Mouse (Mus musculus) bone marrow, adult 2 months (tissue): ENCODE results near the gene Tpcn1. TPM values are rescaled to one million over a fixed set of nuclear protein-coding genes. Genes with fewer than 3 reads are reported as not detected.

Experiments used
- H3K27ac ChIP-seq: fragments of 200-500 bp; 2 replicates; pipeline ENCODE4 v1.5.1; 2012; ENCODE audit warnings: low read depth, mild to moderate bottlenecking, control low read depth, inconsistent platforms, low read length; ENCODE audit not compliant: control insufficient read depth, poor library complexity, insufficient read depth
- H3K4me1 ChIP-seq: fragments of 200-500 bp; 2 replicates; pipeline ENCODE4 v1.6.1; 2011; ENCODE audit warnings: low read length; ENCODE audit not compliant: control insufficient read depth, insufficient read depth
- H3K4me3 ChIP-seq: fragments of 200-500 bp; replicated peaks from 2 replicates; pipeline ENCODE3; 2011; ENCODE audit warnings: mild to moderate bottlenecking, low read depth, low read length, control low read depth; ENCODE audit not compliant: control insufficient read depth
- CTCF ChIP-seq: fragments of 200-500 bp; IDR thresholded peaks from 2 replicates; pipeline ENCODE4 v1.5.1; 2011; ENCODE audit warnings: low read length, control low read depth; ENCODE audit not compliant: control insufficient read depth, insufficient read depth
- POLR2A ChIP-seq: fragments of 200-500 bp; IDR thresholded peaks from 2 replicates; pipeline ENCODE4 v1.6.1; 2011; ENCODE audit warnings: low read depth, mild to moderate bottlenecking, control low read depth, low read length, borderline replicate concordance; ENCODE audit not compliant: control insufficient read depth
- WGBS: fragments of 180-500 bp; shearing (Covaris S2); methylation state at CpG from one replicate; pipeline ENCODE4 v1.1.7; 2018; 5-methylcytosine and 5-hydroxymethylcytosine counted together
- polyA plus RNA-seq: library from polyadenylated mRNA; stranded (reverse); fragments of >200 nt; gene quantifications from 2 replicates; pipeline ENCODE4 v1.2.4, GENCODE M21; 2011; ENCODE audit warnings: low replicate concordance; ENCODE audit not compliant: missing spikeins, insufficient read depth, insufficient read length

Tpcn1 gene
- polyA plus RNA-seq, 1 experiment: 46.7 TPM

DNA sequence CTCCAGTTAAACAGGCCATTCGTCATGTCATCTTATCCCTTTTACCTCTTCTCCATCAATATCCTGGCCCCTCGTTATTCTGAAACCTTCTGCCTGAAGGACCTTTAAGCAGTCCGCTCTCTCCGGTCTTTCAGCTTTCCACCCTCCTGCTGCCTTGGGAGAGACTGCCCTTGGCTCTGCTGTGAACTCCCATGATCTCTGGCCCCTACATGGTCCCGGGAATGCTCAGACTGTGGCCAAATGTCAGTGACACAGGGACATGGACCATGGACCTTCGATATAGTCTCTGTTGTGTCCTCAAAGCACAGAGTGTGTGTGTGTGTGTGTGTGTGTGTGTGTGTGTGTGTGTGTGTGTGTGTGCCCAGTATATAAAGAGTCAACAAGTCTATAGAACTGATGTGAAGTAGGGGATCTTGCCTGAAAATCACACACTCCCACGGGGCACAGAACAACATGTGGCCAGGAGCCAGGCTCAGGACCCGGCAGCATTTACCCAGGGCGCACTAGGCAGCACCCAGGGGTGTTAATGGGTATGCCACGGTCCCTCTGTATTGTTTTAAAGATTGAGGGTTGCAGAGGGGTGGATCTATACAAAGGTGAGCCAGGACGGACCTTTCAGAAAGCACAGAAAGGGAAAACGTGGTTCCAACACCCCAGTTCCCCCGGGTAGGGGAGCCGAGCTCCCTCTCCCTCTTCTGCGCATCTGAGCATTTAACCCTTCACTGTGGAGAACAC lies 23.1 kb downstream of the Tpcn1 start:
- 84% methylated on average over 15 of the region's 15 CpGs for WGBS
- H3K27ac ChIP-seq: no peak overlapping the region

GRCm38 (mm10) chr5:120563914-120564311 lies 24.6 kb downstream of the Tpcn1 start:
- Histone ChIP-seq H3K4me1 (peaks cover 1% of the 10 kb centered on the region; the same call in 1 of the 2 replicates), H3K4me3 (no peak overlapping the region), H3K27ac (no peak overlapping the region)
- TF ChIP-seq CTCF (no peak), POLR2A (no peak)
- 46% methylated on average over 4 of the region's 4 CpGs for WGBS

More for the DNA sequence above, 23.1 kb downstream of the Tpcn1 start:
- TF ChIP-seq CTCF: no peak
- no peak for TF ChIP-seq POLR2A
- Histone ChIP-seq H3K4me3 (no peak overlapping the region), H3K4me1 (peaks cover 1% of the 10 kb centered on the region; the same call in 1 of the 2 replicates)

DNA sequence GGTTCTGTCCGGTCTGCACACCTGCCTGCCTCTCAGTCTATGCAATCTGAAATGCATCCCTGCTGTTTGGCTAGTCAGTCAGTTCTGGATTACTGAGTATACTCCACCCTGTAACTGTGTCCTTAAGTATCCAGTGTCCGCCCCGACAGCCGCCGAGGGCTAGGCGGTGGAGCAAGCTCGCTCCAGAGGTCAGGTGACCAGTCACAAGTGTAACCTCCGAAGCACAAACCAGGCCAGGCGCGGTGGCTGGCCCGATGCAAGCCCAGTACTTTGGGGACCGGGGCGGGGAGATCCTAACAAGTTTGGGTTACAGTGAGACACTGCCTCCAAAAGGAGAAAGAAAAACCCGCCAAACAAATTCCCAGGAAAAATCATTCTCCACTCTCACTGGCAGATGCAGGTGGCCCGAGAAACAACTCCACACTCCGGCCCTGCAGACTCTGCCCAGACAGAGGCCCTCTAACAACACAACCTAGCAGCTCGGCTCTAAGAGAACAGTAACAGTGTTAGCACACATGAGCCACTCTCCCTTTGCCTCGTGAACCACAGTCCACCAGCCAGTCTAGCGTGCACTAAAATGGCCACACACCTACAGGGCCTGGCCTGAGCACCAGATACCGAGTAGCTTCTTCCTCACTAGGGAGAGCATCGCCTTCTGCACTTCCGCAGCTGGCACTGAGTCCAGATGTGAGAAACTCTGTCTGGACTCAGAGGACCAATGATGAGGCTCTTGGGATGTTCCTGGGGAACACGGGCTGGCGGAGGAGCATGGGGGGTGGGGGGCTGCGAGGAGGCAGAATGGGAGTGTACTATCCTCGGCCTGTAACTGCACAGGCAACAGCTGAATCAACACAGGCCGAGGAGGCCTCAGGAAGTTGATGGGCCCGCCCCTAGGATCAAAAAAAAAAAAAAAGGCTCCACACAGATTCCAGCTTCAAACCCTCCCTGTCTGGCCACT lies 25.2 kb downstream of the Tpcn1 start:
- Histone ChIP-seq H3K27ac (no peak overlapping the region), H3K4me3 (no peak overlapping the region), H3K4me1 (peaks cover 1% of the 10 kb centered on the region; the same call in 1 of the 2 replicates)
- TF ChIP-seq CTCF (no peak), POLR2A (no peak)
- WGBS: 62% methylated on average over 28 of the region's 28 CpGs

- Histone ChIP-seq H3K4me1 (peaks cover 3% of the 10 kb centered on the region; the same call in 1 of the 2 replicates), H3K4me3 (peak overlapping the region; percentile 28), H3K27ac (peak overlapping the region; percentile 75)
- no peak for TF ChIP-seq POLR2A
- TF ChIP-seq CTCF: no peak
- WGBS: 7% methylated on average over 16 of the region's 16 CpGs
These were observed 27.7 kb downstream of the Tpcn1 start for GRCm38 (mm10) chr5:120560616-120561311.

- WGBS: 29% methylated on average over 9 of the region's 9 CpGs
- H3K4me3 ChIP-seq: peak overlapping the region; percentile 57
- H3K4me1 ChIP-seq: peaks cover 3% of the 10 kb centered on the region; the same call in 1 of the 2 replicates
- peak overlapping the region; percentile 29; the same call in 1 of the 2 replicates for H3K27ac ChIP-seq
- TF ChIP-seq CTCF: no peak
- TF ChIP-seq POLR2A: no peak
These were observed 28.3 kb downstream of the Tpcn1 start for GRCm38 (mm10) chr5:120560129-120560615.

- Histone ChIP-seq H3K4me3 (peak overlapping the region; percentile 10), H3K4me1 (peaks cover 3% of the 10 kb centered on the region; the same call in 1 of the 2 replicates), H3K27ac (peak overlapping the region; percentile 49)
- TF ChIP-seq POLR2A: no peak
- TF ChIP-seq CTCF: no peak
- WGBS: 10% methylated on average over 14 of the region's 14 CpGs
These were observed 29.7 kb downstream of the Tpcn1 start for GRCm38 (mm10) chr5:120558762-120559161.

DNA sequence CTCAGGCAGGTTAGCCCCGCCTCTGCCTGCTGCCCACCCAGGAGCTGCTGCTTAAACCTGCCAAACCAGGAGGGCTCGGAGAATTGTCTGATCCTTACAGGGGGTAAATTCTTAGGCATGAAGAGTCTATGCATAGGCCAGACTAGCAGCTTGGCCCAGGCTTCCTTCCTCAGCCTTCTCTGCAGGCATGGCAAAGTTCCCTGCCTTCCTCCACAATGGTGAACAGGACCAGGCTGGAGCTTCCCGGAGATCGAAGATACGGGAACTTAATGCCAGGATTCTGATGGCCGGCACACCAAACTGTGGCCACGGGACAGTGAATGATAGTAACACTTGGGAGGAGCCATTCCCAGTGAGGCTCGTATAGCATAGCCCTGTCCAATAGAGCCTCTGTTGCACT lies 30.4 kb downstream of the Tpcn1 start:
- Histone ChIP-seq H3K4me1 (peaks cover 3% of the 10 kb centered on the region; the same call in 1 of the 2 replicates), H3K27ac (no peak overlapping the region; the same call in 1 of the 2 replicates), H3K4me3 (no peak overlapping the region)
- no peak for TF ChIP-seq POLR2A
- TF ChIP-seq CTCF: no peak
- 66% methylated on average over 8 of the region's 8 CpGs for WGBS

DNA sequence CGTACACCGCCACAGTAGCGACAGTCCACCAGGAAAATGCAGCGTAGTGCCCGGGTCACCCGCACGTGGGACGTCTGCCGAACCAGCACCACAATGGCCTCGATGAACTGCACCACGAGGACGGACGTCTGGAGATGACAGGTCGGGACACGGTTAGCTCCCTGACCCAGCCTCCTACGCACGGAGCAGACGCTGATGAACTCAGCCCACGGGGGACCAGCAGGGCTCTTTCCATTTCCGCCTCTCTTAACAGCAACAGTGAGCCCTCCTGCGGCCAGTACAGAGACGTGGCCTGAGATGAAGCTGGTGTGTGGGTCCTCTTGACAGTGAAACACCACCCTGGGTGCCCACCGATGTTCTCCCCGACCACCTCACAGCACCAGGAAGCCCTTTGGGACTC lies 32.6 kb downstream of the Tpcn1 start:
- TF ChIP-seq POLR2A: no peak
- TF ChIP-seq CTCF: no peak
- no peak overlapping the region for H3K4me3 ChIP-seq
- H3K4me1 ChIP-seq: peaks cover 2% of the 10 kb centered on the region; the same call in 1 of the 2 replicates
- H3K27ac ChIP-seq: no peak overlapping the region
- WGBS: 95% methylated on average over 24 of the region's 24 CpGs
